Mouse (Mus musculus): ENCODE data around the gene Agl. TPM values are rescaled to one million over a fixed set of nuclear protein-coding genes. Genes with fewer than 3 reads are reported as not detected.

Gene Agl
- polyA plus RNA-seq, 2 experiments = 2.6 to 4.6 TPM

GRCm38 (mm10) chr3:116848099-116848498 lies 40.1 kb upstream of the Agl start:
- H3K27me3 ChIP-seq (ENCODE audit: control insufficient read depth, insufficient read depth, low read length) = no peaks in the 10 kb centered on the region
- DNase-seq (ENCODE audit: low read depth in 3 of 3, low spot score in 3 of 3) (no peak), ATAC-seq (ENCODE audit: insufficient read depth) (no peak)
- H3K9me3 ChIP-seq (ENCODE audit: control insufficient read depth, low read length) = no peaks in the 10 kb centered on the region
- H3K36me3 ChIP-seq (replicated peaks; ENCODE audit: control insufficient read depth, insufficient read depth, low read depth) = no peaks in the 10 kb centered on the region
- no peak overlapping the region for H3K27ac ChIP-seq
- TF ChIP-seq EP300 (IDR thresholded peaks at IDR 0.05; ENCODE audit: low read depth) (no peak), CTCF (IDR thresholded peaks at IDR 0.05; ENCODE audit: low read depth) (no peak)
- no peak overlapping the region for H3K4me2 ChIP-seq (ENCODE audit: low read depth)
- peaks cover 13% of the 10 kb centered on the region in 2 experiments for H3K4me1 ChIP-seq (replicated peaks; ENCODE audit: control insufficient read depth in 2 of 2, insufficient read depth in 2 of 2, low read length in 1 of 2)
- WGBS (ENCODE audit: insufficient replicate concordance) = 86% methylated on average over 1 of the region's 1 CpGs
- H3K4me3 ChIP-seq (ENCODE audit: insufficient read depth in 1 of 2, low read depth in 2 of 2, low read length in 2 of 2) = no peak overlapping the region
- H3K9ac ChIP-seq (replicated peaks) = no peak overlapping the region

- Histone ChIP-seq H3K9me3 (ENCODE audit: control insufficient read depth, low read length) (no peaks in the 10 kb centered on the region), H3K4me2 (ENCODE audit: low read depth) (no peak overlapping the region), H3K27me3 (ENCODE audit: control insufficient read depth, insufficient read depth, low read length) (no peaks in the 10 kb centered on the region), H3K4me1 (replicated peaks; ENCODE audit: control insufficient read depth in 2 of 2, insufficient read depth in 2 of 2, low read length in 1 of 2) (peaks cover 13% of the 10 kb centered on the region in 2 experiments), H3K27ac (no peak overlapping the region; the same call in 1 of the 2 replicates), H3K9ac (replicated peaks) (no peak overlapping the region), H3K36me3 (replicated peaks; ENCODE audit: control insufficient read depth, insufficient read depth, low read depth) (no peaks in the 10 kb centered on the region), H3K4me3 (ENCODE audit: insufficient read depth in 1 of 2, low read depth in 2 of 2, low read length in 2 of 2) (no peak overlapping the region)
- DNase-seq (ENCODE audit: low read depth in 3 of 3, low spot score in 3 of 3) (no peak), ATAC-seq (ENCODE audit: insufficient read depth) (peak; percentile 61; the same call in 1 of the 2 replicates)
- no peak for TF ChIP-seq CTCF (IDR thresholded peaks at IDR 0.05; ENCODE audit: low read depth)
- TF ChIP-seq EP300 (IDR thresholded peaks at IDR 0.05; ENCODE audit: low read depth) = peak; percentile 69
- 10% methylated on average over 4 of the region's 4 CpGs for WGBS (ENCODE audit: insufficient replicate concordance)
Measured at GRCm38 (mm10) chr3:116846084-116846483, 38.1 kb upstream of the Agl start.

GRCm38 (mm10) chr3:116844880-116845579 lies 37.1 kb upstream of the Agl start:
- H3K9me3 ChIP-seq (ENCODE audit: control insufficient read depth, low read length) = no peaks in the 10 kb centered on the region
- no peaks in the 10 kb centered on the region for H3K27me3 ChIP-seq (ENCODE audit: control insufficient read depth, insufficient read depth, low read length)
- ATAC-seq (ENCODE audit: insufficient read depth) (no peak), DNase-seq (ENCODE audit: low read depth in 3 of 3, low spot score in 3 of 3) (no peak)
- 72% methylated on average over 10 of the region's 10 CpGs for WGBS (ENCODE audit: insufficient replicate concordance)
- peaks cover 13% of the 10 kb centered on the region in 2 experiments for H3K4me1 ChIP-seq (replicated peaks; ENCODE audit: control insufficient read depth in 2 of 2, insufficient read depth in 2 of 2, low read length in 1 of 2)
- no peak overlapping the region for H3K4me2 ChIP-seq (ENCODE audit: low read depth)
- no peak overlapping the region for H3K9ac ChIP-seq (replicated peaks)
- no peak for TF ChIP-seq EP300 (IDR thresholded peaks at IDR 0.05; ENCODE audit: low read depth)
- no peak for TF ChIP-seq CTCF (IDR thresholded peaks at IDR 0.05; ENCODE audit: low read depth)
- no peak overlapping the region for H3K27ac ChIP-seq
- H3K36me3 ChIP-seq (replicated peaks; ENCODE audit: control insufficient read depth, insufficient read depth, low read depth) = no peaks in the 10 kb centered on the region
- H3K4me3 ChIP-seq (ENCODE audit: insufficient read depth in 1 of 2, low read depth in 2 of 2, low read length in 2 of 2) = no peak overlapping the region

GRCm38 (mm10) chr3:116841311-116841710 lies 33.3 kb upstream of the Agl start:
- TF ChIP-seq EP300 (IDR thresholded peaks at IDR 0.05; ENCODE audit: low read depth) = no peak
- TF ChIP-seq CTCF (IDR thresholded peaks at IDR 0.05; ENCODE audit: low read depth) = no peak
- Histone ChIP-seq H3K4me1 (replicated peaks; ENCODE audit: control insufficient read depth in 2 of 2, insufficient read depth in 2 of 2, low read length in 1 of 2) (peaks cover 7 to 10% of the 10 kb centered on the region in 2 experiments), H3K4me3 (ENCODE audit: insufficient read depth in 1 of 2, low read depth in 2 of 2, low read length in 2 of 2) (no peak overlapping the region), H3K9ac (replicated peaks) (no peak overlapping the region), H3K27me3 (ENCODE audit: control insufficient read depth, insufficient read depth, low read length) (no peaks in the 10 kb centered on the region), H3K9me3 (ENCODE audit: control insufficient read depth, low read length) (no peaks in the 10 kb centered on the region), H3K36me3 (replicated peaks; ENCODE audit: control insufficient read depth, insufficient read depth, low read depth) (no peaks in the 10 kb centered on the region), H3K4me2 (ENCODE audit: low read depth) (no peak overlapping the region), H3K27ac (no peak overlapping the region)
- DNase-seq (ENCODE audit: low read depth in 3 of 3, low spot score in 3 of 3) = no peak
- WGBS (ENCODE audit: insufficient replicate concordance) = 88% methylated on average over 2 of the region's 2 CpGs
- no peak for ATAC-seq (ENCODE audit: insufficient read depth)

- TF ChIP-seq CTCF (IDR thresholded peaks at IDR 0.05; ENCODE audit: low read depth) = no peak
- H3K27me3 ChIP-seq (ENCODE audit: control insufficient read depth, insufficient read depth, low read length) = no peaks in the 10 kb centered on the region
- no peak overlapping the region for H3K27ac ChIP-seq
- H3K9ac ChIP-seq (replicated peaks) = no peak overlapping the region
- WGBS (ENCODE audit: insufficient replicate concordance) = 70% methylated on average over 23 of the region's 23 CpGs
- no peak for DNase-seq (ENCODE audit: low read depth in 3 of 3, low spot score in 3 of 3)
- no peak for ATAC-seq (ENCODE audit: insufficient read depth)
- no peak overlapping the region for H3K4me3 ChIP-seq (ENCODE audit: insufficient read depth in 1 of 2, low read depth in 2 of 2, low read length in 2 of 2)
- no peaks in the 10 kb centered on the region for H3K9me3 ChIP-seq (ENCODE audit: control insufficient read depth, low read length)
- no peaks in the 10 kb centered on the region for H3K36me3 ChIP-seq (replicated peaks; ENCODE audit: control insufficient read depth, insufficient read depth, low read depth)
- no peak overlapping the region for H3K4me2 ChIP-seq (ENCODE audit: low read depth)
- peaks cover 0 to 2% of the 10 kb centered on the region in 2 experiments; a peak in 1 of 4 replicates for H3K4me1 ChIP-seq (replicated peaks; ENCODE audit: control insufficient read depth in 2 of 2, insufficient read depth in 2 of 2, low read length in 1 of 2)
Measured at GRCm38 (mm10) chr3:116836681-116837475, 28.9 kb upstream of the Agl start.

Data from liver, embryonic 14.5 days (tissue).